Mouse (Mus musculus) midbrain, embryonic 10.5 days (tissue): Measurements from ENCODE around the gene Dynlt1b. TPM values are rescaled to one million over a fixed set of nuclear protein-coding genes. Genes with fewer than 3 reads are reported as not detected.
"Not testable (repeated sequence)": the region's sequence is repeated elsewhere in the genome, so short reads cannot be mapped to it uniquely, and the experiment has no call there.

Experiments
- DNase-seq: peaks from one replicate; pipeline ENCODE4 v3.0.0-alpha.2; 2017; ENCODE audit warnings: low spot score
- H3K27ac ChIP-seq: fragments of 300-500 bp; sonication (generic); replicated peaks from 2 replicates; pipeline ENCODE4 v1.5.1; 2016; ENCODE audit warnings: mild to moderate bottlenecking
- H3K27me3 ChIP-seq: fragments of 300-500 bp; sonication (generic); 2 replicates; pipeline ENCODE4 v1.6.1; 2016; ENCODE audit warnings: low read depth, mild to moderate bottlenecking; ENCODE audit not compliant: poor library complexity, severe bottlenecking
- H3K36me3 ChIP-seq: fragments of 300-500 bp; sonication (generic); 2 replicates; pipeline ENCODE4 v1.6.1; 2016; ENCODE audit warnings: mild to moderate bottlenecking, moderate library complexity
- H3K4me1 ChIP-seq: fragments of 300-500 bp; sonication (generic); 2 replicates; pipeline ENCODE4 v1.6.1; 2016
- H3K4me3 ChIP-seq: fragments of 300-500 bp; sonication (generic); 2 replicates; pipeline ENCODE4 v1.5.1; 2016; ENCODE audit warnings: mild to moderate bottlenecking, moderate library complexity
- H3K9me3 ChIP-seq: fragments of 300-500 bp; sonication (generic); replicated peaks from 2 replicates; pipeline ENCODE4 v1.6.1; 2016; ENCODE audit warnings: mild to moderate bottlenecking
- WGBS: fragments of 180-500 bp; shearing (Covaris S2); methylation state at CpG from one replicate; pipeline ENCODE4 v1.1.7; 2016; 5-methylcytosine and 5-hydroxymethylcytosine counted together
- polyA plus RNA-seq: library from polyadenylated mRNA; unstranded; fragments of >200 nt; fragmentation: Nextera tagmentation; extraction: Ambion mirVana; gene quantifications from 2 replicates; pipeline ENCODE4 v1.2.1, GENCODE M21; 2016

Dynlt1b gene
- polyA plus RNA-seq, 1 experiment from 2014 or later: 527 TPM

GRCm38 (mm10) chr17:6400097-6400489 lies 29.8 kb upstream of the Dynlt1b start:
- 74% methylated on average over 4 of the region's 4 CpGs for WGBS
- Histone ChIP-seq H3K4me1 (peaks cover 14% of the 10 kb centered on the region), H3K27ac (peak overlapping the region; percentile 84)
- H3K4me3 ChIP-seq, H3K27me3 ChIP-seq, H3K36me3 ChIP-seq, H3K9me3 ChIP-seq, DNase-seq: not testable (repeated sequence)

GRCm38 (mm10) chr17:6404493-6404892 lies 25.4 kb upstream of the Dynlt1b start:
- H3K4me1 ChIP-seq, H3K9me3 ChIP-seq, H3K27ac ChIP-seq, H3K27me3 ChIP-seq, H3K4me3 ChIP-seq, H3K36me3 ChIP-seq: not testable (repeated sequence)
- WGBS: 64% methylated on average over 1 of the region's 1 CpGs
- DNase-seq: peak; percentile 11

GRCm38 (mm10) chr17:6406972-6407371 lies 22.9 kb upstream of the Dynlt1b start:
- not testable (repeated sequence) for H3K36me3 ChIP-seq, H3K27me3 ChIP-seq, H3K9me3 ChIP-seq, H3K4me3 ChIP-seq, H3K27ac ChIP-seq, H3K4me1 ChIP-seq, DNase-seq
- 84% methylated on average over 1 of the region's 2 CpGs for WGBS

- H3K27me3 ChIP-seq, H3K36me3 ChIP-seq, H3K4me1 ChIP-seq, H3K27ac ChIP-seq, H3K9me3 ChIP-seq, DNase-seq, H3K4me3 ChIP-seq: not testable (repeated sequence)
- WGBS: 61% methylated on average over 6 of the region's 6 CpGs
Observed at GRCm38 (mm10) chr17:6410713-6411213, 19.1 kb upstream of the Dynlt1b start.

GRCm38 (mm10) chr17:6417118-6417517 lies 12.8 kb upstream of the Dynlt1b start:
- not testable (repeated sequence) for DNase-seq, H3K27me3 ChIP-seq, H3K9me3 ChIP-seq, H3K4me1 ChIP-seq, H3K4me3 ChIP-seq, H3K36me3 ChIP-seq, H3K27ac ChIP-seq
- WGBS: 47% methylated on average over 6 of the region's 7 CpGs

GRCm38 (mm10) chr17:6420557-6420956 lies 9.4 kb upstream of the Dynlt1b start:
- H3K4me3 ChIP-seq, H3K27me3 ChIP-seq, H3K36me3 ChIP-seq, H3K9me3 ChIP-seq, H3K27ac ChIP-seq, DNase-seq: not testable (repeated sequence)
- WGBS: 97% methylated on average over 2 of the region's 2 CpGs
- peaks cover 15% of the 10 kb centered on the region for H3K4me1 ChIP-seq

GRCm38 (mm10) chr17:6421547-6422326 lies 8.2 kb upstream of the Dynlt1b start:
- H3K4me1 ChIP-seq: peaks cover 15% of the 10 kb centered on the region
- H3K4me3 ChIP-seq, H3K36me3 ChIP-seq, DNase-seq, H3K9me3 ChIP-seq, H3K27me3 ChIP-seq, H3K27ac ChIP-seq: not testable (repeated sequence)
- WGBS: 36% methylated on average over 13 of the region's 14 CpGs

- WGBS: 58% methylated on average over 2 of the region's 2 CpGs
- H3K27me3 ChIP-seq, H3K27ac ChIP-seq, H3K4me3 ChIP-seq, DNase-seq, H3K36me3 ChIP-seq, H3K9me3 ChIP-seq: not testable (repeated sequence)
- peaks cover 15% of the 10 kb centered on the region for H3K4me1 ChIP-seq
Observed at GRCm38 (mm10) chr17:6422370-6422769, 7.5 kb upstream of the Dynlt1b start.

- not testable (repeated sequence) for H3K36me3 ChIP-seq, H3K27me3 ChIP-seq, H3K27ac ChIP-seq, DNase-seq, H3K4me3 ChIP-seq, H3K9me3 ChIP-seq
- H3K4me1 ChIP-seq: peaks cover 15% of the 10 kb centered on the region
- WGBS: 66% methylated on average over 3 of the region's 3 CpGs
Observed at GRCm38 (mm10) chr17:6422805-6423204, 7.1 kb upstream of the Dynlt1b start.

- 72% methylated on average over 12 of the region's 12 CpGs for WGBS
- H3K27me3 ChIP-seq, H3K36me3 ChIP-seq, H3K9me3 ChIP-seq, H3K27ac ChIP-seq, DNase-seq, H3K4me3 ChIP-seq: not testable (repeated sequence)
- peaks cover 15% of the 10 kb centered on the region for H3K4me1 ChIP-seq
Observed at GRCm38 (mm10) chr17:6424294-6424980, 5.5 kb upstream of the Dynlt1b start.

GRCm38 (mm10) chr17:6425325-6425724 lies 4.6 kb upstream of the Dynlt1b start:
- not testable (repeated sequence) for H3K27ac ChIP-seq, H3K4me3 ChIP-seq, H3K36me3 ChIP-seq, DNase-seq, H3K9me3 ChIP-seq, H3K27me3 ChIP-seq
- WGBS: 80% methylated on average over 3 of the region's 3 CpGs
- H3K4me1 ChIP-seq: peaks cover 20% of the 10 kb centered on the region

- H3K36me3 ChIP-seq, H3K27me3 ChIP-seq, DNase-seq, H3K27ac ChIP-seq, H3K4me3 ChIP-seq, H3K9me3 ChIP-seq: not testable (repeated sequence)
- WGBS: 90% methylated on average over 6 of the region's 8 CpGs
- H3K4me1 ChIP-seq: peaks cover 19% of the 10 kb centered on the region
Observed at GRCm38 (mm10) chr17:6426869-6427268, 3.0 kb upstream of the Dynlt1b start.

GRCm38 (mm10) chr17:6428926-6429325 lies 986 bp upstream of the Dynlt1b start:
- H3K4me3 ChIP-seq, DNase-seq, H3K9me3 ChIP-seq, H3K27me3 ChIP-seq, H3K27ac ChIP-seq: not testable (repeated sequence)
- peaks cover 13% of the 10 kb centered on the region for H3K36me3 ChIP-seq
- 86% methylated on average over 2 of the region's 2 CpGs for WGBS
- peaks cover 13% of the 10 kb centered on the region for H3K4me1 ChIP-seq
